19 mouse cellular contexts compared by ENCODE assay signal in genomic region chr3:84172406-84172805, GRCm38 (mm10). TPM values are rescaled to one million over a fixed set of nuclear protein-coding genes. Genes with fewer than 3 reads are reported as not detected.
A peak's percentile ranks its signal among the peaks of the same experiment; 100 is the strongest.
DNase-seq lines count a peak whose midpoint lies in the region; ATAC-seq lines count a peak whose summit lies in the region.
"Had no signal": no experiment of that assay in that cellular context is flagged by ENCODE, and none has a peak within 500 bp of the region (broad histone marks: within the 10 kb centered on the region; RNA-seq: fewer than 3 reads in every experiment).

No protein-coding gene starts in this region.

- H3K27ac ChIP-seq in forebrain, embryonic 12.5 days = no peak overlapping the region
- H3K27ac ChIP-seq in forebrain, embryonic 11.5 days (ENCODE audit: low read depth, low read length) = no peak overlapping the region
- H3K27ac ChIP-seq in midbrain, embryonic 15.5 days = peak overlapping the region; percentile 10; the same call in 1 of the 2 replicates
- H3K27ac ChIP-seq in midbrain, embryonic 14.5 days (replicated peaks; ENCODE audit: low read depth, low read length) = no peak overlapping the region
- 0 out of 2 replicates have a peak overlapping the region, but pooled peaks have one; percentile 46 for H3K27ac ChIP-seq in forebrain, embryonic 14.5 days (ENCODE audit: low read depth, low read length)
- H3K27ac ChIP-seq: embryonic facial prominence, embryonic 15.5 days; limb, embryonic 10.5 days; macrophage had no signal

- H3K4me2 ChIP-seq in forebrain, embryonic 12.5 days = no peak overlapping the region
- no peak overlapping the region for H3K4me2 ChIP-seq in forebrain, embryonic 11.5 days (ENCODE audit: low read depth, low read length, severe bottlenecking)
- H3K4me2 ChIP-seq in midbrain, embryonic 15.5 days = no peak overlapping the region
- no peak overlapping the region for H3K4me2 ChIP-seq in midbrain, embryonic 14.5 days (ENCODE audit: low read length)
- H3K4me2 ChIP-seq in forebrain, embryonic 14.5 days (ENCODE audit: low read length) = no peak overlapping the region
- H3K4me2 ChIP-seq: embryonic facial prominence, embryonic 15.5 days had no signal

- intact Hi-C loops in left cerebral cortex, postnatal 14 days (cut with DNase I) = loop anchor here (10.0 kb wide), 1 partner anchor 372 kb away; no protein-coding TSS in a partner anchor

- no peak overlapping the region for H3K4me3 ChIP-seq in forebrain, embryonic 12.5 days (replicated peaks)
- H3K4me3 ChIP-seq in forebrain, embryonic 11.5 days (ENCODE audit: low read depth, low read length) = no peak overlapping the region
- H3K4me3 ChIP-seq in midbrain, embryonic 15.5 days = no peak overlapping the region
- H3K4me3 ChIP-seq in midbrain, embryonic 14.5 days (replicated peaks; ENCODE audit: low read depth, low read length) = no peak overlapping the region
- H3K4me3 ChIP-seq in forebrain, embryonic 14.5 days (ENCODE audit: low read depth, low read length) = no peak overlapping the region
- H3K4me3 ChIP-seq: embryonic facial prominence, embryonic 15.5 days; limb, embryonic 10.5 days had no signal

- peaks cover 5% of the 10 kb centered on the region for H3K4me1 ChIP-seq in forebrain, embryonic 12.5 days
- no peaks in the 10 kb centered on the region for H3K4me1 ChIP-seq in forebrain, embryonic 11.5 days (replicated peaks; ENCODE audit: control insufficient read depth, insufficient read depth, low read length)
- H3K4me1 ChIP-seq in midbrain, embryonic 15.5 days = no peaks in the 10 kb centered on the region
- no peaks in the 10 kb centered on the region for H3K4me1 ChIP-seq in midbrain, embryonic 14.5 days (ENCODE audit: control insufficient read depth, insufficient read depth, low read length)
- H3K4me1 ChIP-seq in forebrain, embryonic 14.5 days (ENCODE audit: control insufficient read depth, insufficient read depth, low read length) = peaks cover 8% of the 10 kb centered on the region; the same call in 1 of the 2 replicates
- H3K4me1 ChIP-seq: embryonic facial prominence, embryonic 15.5 days had no signal

- no peaks in the 10 kb centered on the region for H3K27me3 ChIP-seq in forebrain, embryonic 12.5 days
- H3K27me3 ChIP-seq in forebrain, embryonic 11.5 days (ENCODE audit: control insufficient read depth, insufficient read depth, low read length) = no peaks in the 10 kb centered on the region
- H3K27me3 ChIP-seq in midbrain, embryonic 15.5 days (replicated peaks) = no peaks in the 10 kb centered on the region
- no peaks in the 10 kb centered on the region for H3K27me3 ChIP-seq in midbrain, embryonic 14.5 days (ENCODE audit: control insufficient read depth, insufficient read depth, low read length)
- H3K27me3 ChIP-seq in forebrain, embryonic 14.5 days (replicated peaks; ENCODE audit: control insufficient read depth, insufficient read depth, low read length) = no peaks in the 10 kb centered on the region
- H3K27me3 ChIP-seq: embryonic facial prominence, embryonic 15.5 days had no signal

- peaks cover 48% of the 10 kb centered on the region for H3K36me3 ChIP-seq in forebrain, embryonic 12.5 days (replicated peaks)
- no peaks in the 10 kb centered on the region for H3K36me3 ChIP-seq in forebrain, embryonic 11.5 days (ENCODE audit: control insufficient read depth, insufficient read depth, low read length)
- peaks cover 13% of the 10 kb centered on the region; the same call in 1 of the 2 replicates for H3K36me3 ChIP-seq in midbrain, embryonic 15.5 days (replicated peaks)
- peaks cover 77% of the 10 kb centered on the region for H3K36me3 ChIP-seq in midbrain, embryonic 14.5 days (ENCODE audit: control insufficient read depth, insufficient read depth, low read length)
- peaks cover 70% of the 10 kb centered on the region for H3K36me3 ChIP-seq in forebrain, embryonic 14.5 days (ENCODE audit: control insufficient read depth, insufficient read depth, low read length)
- H3K36me3 ChIP-seq: limb, embryonic 10.5 days had no signal

- no peak overlapping the region for H3K9ac ChIP-seq in forebrain, embryonic 12.5 days
- no peak overlapping the region for H3K9ac ChIP-seq in forebrain, embryonic 11.5 days (ENCODE audit: low read length)
- H3K9ac ChIP-seq in midbrain, embryonic 15.5 days = no peak overlapping the region
- H3K9ac ChIP-seq in midbrain, embryonic 14.5 days (replicated peaks; ENCODE audit: low read length) = no peak overlapping the region
- H3K9ac ChIP-seq in forebrain, embryonic 14.5 days (ENCODE audit: low read length) = no peak overlapping the region
- H3K9ac ChIP-seq: embryonic facial prominence, embryonic 15.5 days had no signal

- H3K9me3 ChIP-seq in forebrain, embryonic 12.5 days = no peaks in the 10 kb centered on the region
- H3K9me3 ChIP-seq in forebrain, embryonic 11.5 days (ENCODE audit: control insufficient read depth, low read length) = no peaks in the 10 kb centered on the region
- H3K9me3 ChIP-seq in midbrain, embryonic 15.5 days = no peaks in the 10 kb centered on the region
- no peaks in the 10 kb centered on the region for H3K9me3 ChIP-seq in midbrain, embryonic 14.5 days (ENCODE audit: control insufficient read depth, low read length)
- H3K9me3 ChIP-seq in forebrain, embryonic 14.5 days (replicated peaks; ENCODE audit: control insufficient read depth, low read length) = no peaks in the 10 kb centered on the region
- H3K9me3 ChIP-seq: embryonic facial prominence, embryonic 15.5 days; limb, embryonic 10.5 days had no signal

- ATAC-seq in forebrain, embryonic 12.5 days (ENCODE audit: low FRiP score) = 0 out of 2 replicates have a peak, but pooled peaks have one; percentile 57
- no peak for ATAC-seq in forebrain, embryonic 11.5 days (replicated peaks; ENCODE audit: low FRiP score)
- no peak; the same call in 1 of the 2 replicates for ATAC-seq in midbrain, embryonic 15.5 days (replicated peaks)
- ATAC-seq in midbrain, embryonic 14.5 days (ENCODE audit: low FRiP score, low TSS enrichment) = no peak
- ATAC-seq in forebrain, embryonic 14.5 days = peak; percentile 52
- ATAC-seq in megakaryocyte progenitor cell, adult 5-6 weeks (replicated peaks; ENCODE audit: poor library complexity) = 0 out of 2 replicates have a peak, but pooled peaks have one; percentile 38
- ATAC-seq: intestine, postnatal 0 days had no signal

- no peak for DNase-seq in forebrain, embryonic 11.5 days (ENCODE audit: low spot score)
- no peak for DNase-seq in midbrain, embryonic 14.5 days
- DNase-seq in forebrain, embryonic 14.5 days (ENCODE audit: low spot score) = no peak
- DNase-seq in ovary, postnatal 14 days (ENCODE audit: low spot score) = no peak
- DNase-seq in left cerebral cortex, postnatal 14 days (ENCODE audit: low spot score in 2 of 2) = no peak
- DNase-seq: cerebellum, adult 11 months; heart, adult 18-20 months; kidney, postnatal 14 days; lung, adult 18-20 months; right cerebral cortex, postnatal 25 days had no signal

- WGBS in forebrain, embryonic 12.5 days = 58% methylated on average over 11 of the region's 11 CpGs
- WGBS in forebrain, embryonic 11.5 days = 61% methylated on average over 11 of the region's 11 CpGs
- 47% methylated on average over 11 of the region's 11 CpGs for WGBS in midbrain, embryonic 15.5 days
- WGBS in midbrain, embryonic 14.5 days = 49% methylated on average over 11 of the region's 11 CpGs
- 59% methylated on average over 11 of the region's 11 CpGs for WGBS in forebrain, embryonic 14.5 days

RNA-seq across cellular contexts. Expression of gene Gm6525, which starts 1.5 kb away (rescaled TPM):
- polyA plus RNA-seq in forebrain, embryonic 12.5 days (2016; fragmentation: Nextera tagmentation; extraction: Ambion mirVana) = 1.5 and 2.5 TPM in 2 replicates
- polyA plus RNA-seq in forebrain, embryonic 11.5 days (2014; fragmentation: Nextera tagmentation; extraction: Ambion mirVana) = 0.43 and 1.1 TPM in 2 replicates
- polyA plus RNA-seq in midbrain, embryonic 15.5 days (2015; fragmentation: Nextera tagmentation; extraction: Ambion mirVana) = 2.0 and 2.5 TPM in 2 replicates
- polyA plus RNA-seq in midbrain, embryonic 14.5 days (2014; fragmentation: Nextera tagmentation; extraction: Ambion mirVana) = 3.1 and 3.2 TPM in 2 replicates
- polyA plus RNA-seq in forebrain, embryonic 14.5 days (2014; fragmentation: Nextera tagmentation; extraction: Ambion mirVana) = 0.87 and 0.97 TPM in 2 replicates
- total RNA-seq in megakaryocyte progenitor cell, adult 5-6 weeks (2015) = 0.27 TPM in 1 of 2 replicates, not detected in the other
- 0.54 and 1.1 TPM in 2 replicates for total RNA-seq in megakaryocyte progenitor cell, adult 5-6 weeks (2017)
- total RNA-seq in left cerebral cortex, postnatal 14 days (2021) = under 1 TPM in 1 of 2 experiments, not detected in 1; 0.35 TPM
- total RNA-seq: common myeloid progenitor, adult 5-6 weeks; heart, adult 18-20 months; layer of hippocampus, postnatal 10 days had no signal
- polyA plus RNA-seq: macrophage had no signal

RNA-seq across cellular contexts. Expression of gene Mnd1, which starts 16.8 kb away (rescaled TPM):
- 8.5 and 10.5 TPM in 2 replicates for polyA plus RNA-seq in forebrain, embryonic 12.5 days (2016; fragmentation: Nextera tagmentation; extraction: Ambion mirVana)
- 8.7 and 12.1 TPM in 2 replicates for polyA plus RNA-seq in forebrain, embryonic 11.5 days (2014; fragmentation: Nextera tagmentation; extraction: Ambion mirVana)
- 1.6 and 1.8 TPM in 2 replicates for polyA plus RNA-seq in midbrain, embryonic 15.5 days (2015; fragmentation: Nextera tagmentation; extraction: Ambion mirVana)
- polyA plus RNA-seq in midbrain, embryonic 14.5 days (2014; fragmentation: Nextera tagmentation; extraction: Ambion mirVana) = 1.2 and 1.7 TPM in 2 replicates
- 2.8 and 3.6 TPM in 2 replicates for polyA plus RNA-seq in forebrain, embryonic 14.5 days (2014; fragmentation: Nextera tagmentation; extraction: Ambion mirVana)
- 34.4 and 37.2 TPM in 2 replicates for total RNA-seq in megakaryocyte progenitor cell, adult 5-6 weeks (2015)
- total RNA-seq in megakaryocyte progenitor cell, adult 5-6 weeks (2017) = 38.1 and 43.0 TPM in 2 replicates
- 1 to 10 TPM; 2.5 to 2.8 TPM for total RNA-seq in left cerebral cortex, postnatal 14 days (2021)

Comparison
In these comparisons a context has a peak if more than half of its experiments do, and no peak if none do; other contexts are left out.
1. ATAC-seq: peak in forebrain, embryonic 12.5 days (single experiment), forebrain, embryonic 14.5 days (single experiment) and megakaryocyte progenitor cell, adult 5-6 weeks (single experiment); none in forebrain, embryonic 11.5 days (single experiment), midbrain, embryonic 15.5 days (single experiment) and midbrain, embryonic 14.5 days (single experiment).
2. H3K27ac ChIP-seq: peak in midbrain, embryonic 15.5 days (single experiment) and forebrain, embryonic 14.5 days (single experiment); none in forebrain, embryonic 12.5 days (single experiment), forebrain, embryonic 11.5 days (single experiment) and midbrain, embryonic 14.5 days (single experiment).